ENCODE assay signal across 7 mouse cellular contexts in genomic region chr7:4792278-4793212, GRCm38 (mm10). TPM values are rescaled to one million over a fixed set of nuclear protein-coding genes. Genes with fewer than 3 reads are reported as not detected.
DNase-seq lines count a peak whose midpoint lies in the region; ATAC-seq lines count a peak whose summit lies in the region.

Rpl28 (plus strand) TSS chr7:4792874.

- DNase-seq in adrenal gland, adult 18-20 months (ENCODE audit: low spot score in 2 of 2): peak; percentile 88 to 95
- DNase-seq in embryo, embryonic 11 days: peak; percentile 99
- peak; percentile 88 to 94 for DNase-seq in gastrocnemius, postnatal 36 days
- peak; percentile 97 to 98 for DNase-seq in left cerebral cortex, postnatal 25 days (ENCODE audit: low spot score in 2 of 2)
- peak; percentile 96 for DNase-seq in midbrain, embryonic 10.5 days (ENCODE audit: low spot score)
- peak; percentile 88 for DNase-seq in right cerebral cortex, postnatal 4 days

- peak within 1 kb of the TSS; percentile 80 for H3K4me2 ChIP-seq in intestine, embryonic 15.5 days (replicated peaks)

- no peaks in the 10 kb centered on the region for H3K27me3 ChIP-seq in intestine, embryonic 15.5 days (replicated peaks)
- H3K27me3 ChIP-seq in midbrain, embryonic 10.5 days (ENCODE audit: low read depth, poor library complexity, severe bottlenecking): peaks cover 33% of the 10 kb centered on the region

- peak within 1 kb of the TSS; percentile 89 for H3K27ac ChIP-seq in intestine, embryonic 15.5 days
- peak within 1 kb of the TSS; percentile 93 for H3K27ac ChIP-seq in midbrain, embryonic 10.5 days (replicated peaks)

- H3K9me3 ChIP-seq in intestine, embryonic 15.5 days: no peaks in the 10 kb centered on the region
- H3K9me3 ChIP-seq in midbrain, embryonic 10.5 days (replicated peaks): no peaks in the 10 kb centered on the region

- H3K4me1 ChIP-seq in intestine, embryonic 15.5 days (replicated peaks): peaks cover 17% of the 10 kb centered on the region
- peaks cover 29% of the 10 kb centered on the region for H3K4me1 ChIP-seq in midbrain, embryonic 10.5 days

- intact Hi-C loops in gastrocnemius, postnatal 36 days (cut with DNase I): loop anchor here (10.0 kb wide), 1 partner anchor 658 kb away; the partner anchor contains the start of gene Leng8
- intact Hi-C loops in left cerebral cortex, postnatal 25 days (cut with DNase I): loop anchor here (2.0 kb wide), 1 partner anchor 54 kb away; no protein-coding TSS in a partner anchor

- WGBS in intestine, embryonic 15.5 days: under 1% methylated on average over 54 of the region's 54 CpGs
- WGBS in midbrain, embryonic 10.5 days: 2% methylated on average over 54 of the region's 54 CpGs

- peak within 1 kb of the TSS; percentile 83 for H3K4me3 ChIP-seq in intestine, embryonic 15.5 days (replicated peaks)
- H3K4me3 ChIP-seq in midbrain, embryonic 10.5 days: peak within 1 kb of the TSS; percentile 80

- peak within 1 kb of the TSS; percentile 91 for H3K9ac ChIP-seq in intestine, embryonic 15.5 days

- peak; percentile 85 for ATAC-seq in intestine, embryonic 15.5 days

- peaks cover 12% of the 10 kb centered on the region for H3K36me3 ChIP-seq in intestine, embryonic 15.5 days
- peaks cover 41% of the 10 kb centered on the region for H3K36me3 ChIP-seq in midbrain, embryonic 10.5 days

RNA-seq across cellular contexts. Expression of gene Rpl28, which starts in this region (rescaled TPM):
- total RNA-seq in adrenal gland, adult 18-20 months (2021): 100 to 1,000 TPM; 849 to 923 TPM
- total RNA-seq in gastrocnemius, postnatal 36 days (2021): 100 to 1,000 TPM; 431 to 514 TPM
- polyA plus RNA-seq in intestine, embryonic 15.5 days (2015; fragmentation: Nextera tagmentation; extraction: Ambion mirVana): 328 and 339 TPM in 2 replicates
- total RNA-seq in left cerebral cortex, postnatal 25 days (2021): 100 to 1,000 TPM; 428 to 431 TPM
- polyA plus RNA-seq in midbrain, embryonic 10.5 days (2016; fragmentation: Nextera tagmentation; extraction: Ambion mirVana): 339 and 383 TPM in 2 replicates

Comparison
In these comparisons a context has a peak if more than half of its experiments do, and no peak if none do; other contexts are left out.
1. Peak in every context shown above with its lines: DNase-seq, ATAC-seq, H3K4me3 ChIP-seq and H3K27ac ChIP-seq.